Mouse (Mus musculus) ES-E14 (cell line): ENCODE measurements around the gene Slc25a22.

ENCODE experiments used
- MAFK ChIP-seq: IDR thresholded peaks from 2 replicates; pipeline ENCODE4 v1.6.1; 2014; ENCODE audit warnings: mild to moderate bottlenecking, low read depth, low read length, inconsistent platforms; ENCODE audit not compliant: insufficient read depth
- ZC3H11A ChIP-seq: IDR thresholded peaks from 2 replicates; pipeline ENCODE4 v1.6.1; 2012; ENCODE audit warnings: low read depth, mild to moderate bottlenecking, inconsistent platforms, low read length, borderline replicate concordance

DNA sequence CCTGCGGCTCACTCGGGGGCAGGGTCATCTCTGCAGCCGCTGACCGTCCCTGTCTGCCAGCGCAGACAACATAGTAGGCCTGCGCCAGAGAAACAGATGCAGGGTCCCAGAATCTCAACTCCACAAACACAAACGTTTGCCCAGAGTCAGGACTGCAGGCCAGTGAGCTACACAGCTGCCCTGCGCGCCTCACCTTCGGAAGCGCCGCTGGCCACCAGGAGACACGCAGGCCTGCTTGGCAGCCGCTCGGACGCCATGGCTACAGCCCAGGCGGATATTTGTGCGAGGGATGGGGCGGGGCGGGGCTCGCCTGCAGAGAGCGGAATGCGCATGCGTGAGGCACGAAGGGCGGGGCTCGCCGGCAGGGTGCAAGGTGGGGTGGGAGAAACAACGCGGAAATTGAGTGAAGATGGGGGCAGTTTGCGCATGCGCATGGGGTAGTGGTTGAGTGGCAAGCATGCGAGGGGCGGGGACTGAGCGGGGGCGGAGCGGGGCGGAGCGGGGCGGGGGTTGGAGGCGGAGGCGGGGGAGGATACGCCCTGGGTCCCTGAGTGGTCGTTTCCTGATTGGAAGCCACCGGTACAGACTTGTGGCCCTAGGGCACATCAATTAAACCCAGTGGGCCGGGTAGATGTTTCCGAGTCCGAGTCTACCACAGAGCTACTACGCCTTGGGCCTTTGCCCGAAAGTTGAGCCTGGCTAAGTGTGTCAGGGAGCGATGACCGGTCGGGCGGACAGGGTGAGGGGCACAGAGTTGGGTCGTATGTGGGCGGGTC lies 23.7 kb downstream of the Slc25a22 start, which contains the start of gene Gatd1:
- TF ChIP-seq MAFK = no peak
- TF ChIP-seq ZC3H11A = no peak
